Mouse (Mus musculus) adrenal gland, adult 10 weeks (tissue): ENCODE data around the gene Olfr1404. TPM values are rescaled to one million over a fixed set of nuclear protein-coding genes. Genes with fewer than 3 reads are reported as not detected.

Experiments
- polyA plus RNA-seq: library from polyadenylated mRNA; stranded (reverse); fragments of 350-450 nt; fragmentation: Illumina TruSeq; extraction: RNeasy Lipid Tissue Mini Kit (QIAGEN cat#74804); gene quantifications from one replicate; pipeline ENCODE4 v1.2.3, GENCODE M21; 2014; ENCODE audit warnings: low read depth, low replicate concordance

Olfr1404 gene
- not detected for polyA plus RNA-seq

DNA sequence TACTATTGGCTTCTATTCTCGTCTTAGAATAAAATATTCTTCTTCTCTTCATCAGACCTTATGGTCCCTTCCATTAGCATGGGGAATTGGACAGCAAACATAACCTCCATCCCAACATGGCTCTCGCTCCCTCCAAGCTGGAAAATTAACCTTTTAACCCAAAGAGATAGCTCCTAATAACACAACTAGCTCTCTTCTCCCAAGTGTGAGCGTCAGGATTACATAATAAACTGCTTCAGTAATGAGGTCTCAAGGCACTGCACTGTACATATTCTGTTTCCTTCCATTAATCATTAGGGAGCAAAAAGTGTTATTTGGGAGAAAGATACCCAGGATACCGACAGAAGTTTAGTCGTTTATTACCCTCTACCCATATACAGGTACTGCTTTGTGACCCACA is at the start of gene Olfr1404:
Olfr1404 (plus strand) TSS at position 301 of the 400 bp plus-strand sequence.

DNA sequence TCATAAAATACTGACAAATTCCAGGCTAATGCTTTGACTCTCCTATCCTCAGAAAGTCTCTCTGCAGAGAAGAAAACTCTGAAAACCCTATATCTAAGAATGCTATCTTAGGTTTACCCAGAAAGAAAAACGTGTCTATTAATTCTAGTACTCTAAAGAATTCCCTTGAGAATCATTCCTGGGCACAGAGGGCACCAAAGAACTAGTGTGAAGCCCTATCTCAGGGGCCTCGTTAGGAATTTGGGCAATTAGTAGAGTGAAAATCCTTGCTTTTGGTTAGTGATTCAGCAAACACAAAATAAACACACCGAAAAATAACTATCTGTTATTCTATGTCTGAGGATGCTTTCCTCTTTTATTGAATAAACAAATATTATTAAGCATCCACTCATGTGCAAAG is 21.7 kb upstream of the Olfr1404 start, which contains the start of gene Olfr1406:
Olfr1406 (minus strand) TSS at position 101 of the 400 bp plus-strand sequence.

DNA sequence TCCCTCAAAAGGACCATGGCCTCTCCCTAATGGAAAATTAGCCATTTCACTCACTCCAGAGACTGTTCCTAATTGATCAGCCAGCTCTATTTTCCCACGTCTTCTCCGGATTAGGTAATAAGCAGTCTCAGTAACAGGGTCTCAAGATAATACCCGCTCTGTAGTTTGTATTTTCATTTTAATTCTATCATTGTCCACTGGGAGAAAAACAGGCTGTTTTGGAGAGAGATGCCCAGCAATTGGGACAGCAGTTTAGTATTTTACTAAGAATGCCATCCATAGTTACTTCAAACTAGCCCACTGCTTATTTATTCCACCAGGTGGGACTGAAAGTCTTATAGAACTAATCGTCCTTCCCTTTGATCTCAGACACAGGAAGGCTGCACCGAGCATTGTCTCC is 14.7 kb upstream of the Olfr1404 start, which contains the start of gene Olfr218:
Olfr218 (plus strand) TSS at position 301 of the 400 bp plus-strand sequence.

DNA sequence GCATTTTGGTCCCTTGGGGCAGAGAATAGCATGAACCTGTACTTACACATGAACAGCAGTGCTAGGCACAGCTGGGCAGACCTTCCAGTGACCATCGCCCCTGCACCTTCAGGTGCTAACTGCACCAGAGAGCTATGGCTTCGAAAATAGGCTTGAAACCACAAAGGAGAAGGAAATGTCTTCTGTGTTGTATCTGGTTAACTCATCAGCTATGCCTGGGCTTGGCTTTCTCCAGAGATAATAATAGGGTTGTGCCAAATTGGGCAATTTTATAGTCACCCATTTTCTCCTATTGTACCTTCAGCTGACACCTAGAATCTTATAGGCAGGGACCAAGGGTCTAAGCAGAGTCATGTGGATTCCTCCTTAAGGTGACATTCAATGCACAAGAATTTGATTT is 14.9 kb downstream of the Olfr1404 start, which contains the start of gene Fcer1a:
Fcer1a (minus strand) TSS at position 134 of the 400 bp plus-strand sequence.

DNA sequence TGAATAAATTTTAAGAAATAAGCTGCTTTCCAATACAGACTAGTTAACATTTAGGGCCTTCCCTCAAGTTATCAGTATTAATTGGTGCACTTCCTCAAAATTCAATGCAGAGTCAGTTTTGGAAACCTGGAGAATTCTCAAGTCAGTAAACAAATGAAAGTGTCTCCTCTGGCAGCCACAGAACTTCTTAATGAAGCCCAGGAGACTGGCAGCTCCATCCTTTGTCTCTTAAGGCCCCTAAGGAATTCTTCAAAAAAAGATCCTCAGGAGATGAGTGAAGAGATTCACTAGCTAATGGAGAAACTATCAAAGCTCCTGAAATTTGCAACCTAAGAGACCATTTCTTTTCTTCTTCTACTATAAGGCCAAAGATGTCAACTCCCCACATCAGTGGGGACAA is 53.5 kb downstream of the Olfr1404 start, which contains the start of gene Olfr418:
Olfr418 (plus strand) TSS at position 301 of the 400 bp plus-strand sequence.

Other genes with a start within 250 kb of the Olfr1404 start
- gene Olfr1408, start 75.0 kb upstream of the Olfr1404 start, polyA plus RNA-seq: not detected
- gene Olfr1406, start 21.8 kb upstream of the Olfr1404 start, polyA plus RNA-seq: not detected
- not detected for gene Olfr218, start 14.6 kb upstream of the Olfr1404 start, polyA plus RNA-seq
- 1.7 TPM for gene Fcer1a, start 14.8 kb downstream of the Olfr1404 start, polyA plus RNA-seq
- not detected for gene Olfr418, start 53.6 kb downstream of the Olfr1404 start, polyA plus RNA-seq
- gene Mptx2, start 65.4 kb downstream of the Olfr1404 start, polyA plus RNA-seq: not detected
- not detected for gene Ackr1, start 121.4 kb downstream of the Olfr1404 start, polyA plus RNA-seq
- 2.6 TPM for gene Aim2, start 138.5 kb downstream of the Olfr1404 start, polyA plus RNA-seq
- gene Cadm3, start 155.3 kb downstream of the Olfr1404 start, polyA plus RNA-seq: 1.2 TPM